Mouse (Mus musculus) embryonic fibroblast, embryonic 13.5 days (primary cell): ENCODE results near the gene Hnrnpk. TPM values are rescaled to one million over a fixed set of nuclear protein-coding genes. Genes with fewer than 3 reads are reported as not detected.
"Not testable (repeated sequence)": the region's sequence is repeated elsewhere in the genome, so short reads cannot be mapped to it uniquely, and the experiment has no call there.

ENCODE experiments used
- H3K27ac ChIP-seq: 2 replicates; pipeline ENCODE4 v1.5.1; 2012; ENCODE audit warnings: low read length, control low read depth, inconsistent platforms; ENCODE audit not compliant: insufficient read depth
- H3K4me1 ChIP-seq: 2 replicates; pipeline ENCODE4 v1.6.1; 2011; ENCODE audit warnings: low read length; ENCODE audit not compliant: control insufficient read depth, insufficient read depth
- H3K4me3 ChIP-seq: 2 replicates; pipeline ENCODE4 v1.5.1; 2011; ENCODE audit warnings: mild to moderate bottlenecking, control low read depth, low read length; ENCODE audit not compliant: insufficient read depth
- CTCF ChIP-seq: IDR thresholded peaks from 2 replicates; pipeline ENCODE4 v1.5.1; 2011; ENCODE audit warnings: mild to moderate bottlenecking, control low read depth, low read length, moderate library complexity, borderline replicate concordance; ENCODE audit not compliant: insufficient read depth
- POLR2A ChIP-seq: IDR thresholded peaks from 2 replicates; pipeline ENCODE4 v1.6.1; 2011; ENCODE audit warnings: low read depth, mild to moderate bottlenecking, control low read depth, low read length, moderate library complexity
- polyA plus RNA-seq: library from polyadenylated mRNA; stranded (reverse); fragments of >200 nt; gene quantifications from 2 replicates; pipeline ENCODE4 v1.2.4, GENCODE M21; 2011; ENCODE audit warnings: low read depth; ENCODE audit not compliant: missing spikeins, insufficient read length

Gene Hnrnpk
- polyA plus RNA-seq: 1,418 and 1,755 TPM in 2 replicates

- peak within 1 kb of the TSS; percentile 98 for H3K27ac ChIP-seq
- H3K4me3 ChIP-seq: peak within 1 kb of the TSS; percentile 100
- H3K4me1 ChIP-seq: not testable (repeated sequence)
Observed at GRCm38 (mm10) chr13:58403243-58403642, at the start of gene Hnrnpk. TSS of gene Hnrnpk (minus strand) at chr13:58403343.

- Histone ChIP-seq H3K4me3 (no peak overlapping the region), H3K4me1 (no peaks in the 10 kb centered on the region), H3K27ac (no peak overlapping the region)
- TF ChIP-seq POLR2A (no peak), CTCF (no peak)
Observed at GRCm38 (mm10) chr13:58452246-58452645, 49.1 kb upstream of the Hnrnpk start.

- TF ChIP-seq CTCF: no peak
- TF ChIP-seq POLR2A: no peak
- H3K27ac ChIP-seq: no peak overlapping the region
- no peak overlapping the region for H3K4me3 ChIP-seq
- H3K4me1 ChIP-seq: no peaks in the 10 kb centered on the region
Observed at GRCm38 (mm10) chr13:58450459-58451182, 47.5 kb upstream of the Hnrnpk start.

GRCm38 (mm10) chr13:58446541-58446940 lies 43.4 kb upstream of the Hnrnpk start:
- Histone ChIP-seq H3K27ac (no peak overlapping the region), H3K4me3 (no peak overlapping the region), H3K4me1 (peaks cover 2% of the 10 kb centered on the region; the same call in 1 of the 2 replicates)
- TF ChIP-seq POLR2A: no peak
- TF ChIP-seq CTCF: no peak

- TF ChIP-seq CTCF (no peak), POLR2A (no peak)
- Histone ChIP-seq H3K4me3 (no peak overlapping the region), H3K27ac (no peak overlapping the region), H3K4me1 (peaks cover 2% of the 10 kb centered on the region; the same call in 1 of the 2 replicates)
Observed at GRCm38 (mm10) chr13:58443787-58444186, 40.6 kb upstream of the Hnrnpk start.

- no peak for TF ChIP-seq CTCF
- no peak for TF ChIP-seq POLR2A
- peaks cover 2% of the 10 kb centered on the region; the same call in 1 of the 2 replicates for H3K4me1 ChIP-seq
- H3K27ac ChIP-seq: no peak overlapping the region
- no peak overlapping the region for H3K4me3 ChIP-seq
Observed at GRCm38 (mm10) chr13:58443326-58443725, 40.2 kb upstream of the Hnrnpk start.

GRCm38 (mm10) chr13:58439716-58440115 lies 36.6 kb upstream of the Hnrnpk start:
- H3K4me1 ChIP-seq: peaks cover 2% of the 10 kb centered on the region; the same call in 1 of the 2 replicates
- TF ChIP-seq POLR2A (no peak), CTCF (no peak)
- no peak overlapping the region for H3K27ac ChIP-seq
- H3K4me3 ChIP-seq: no peak overlapping the region

GRCm38 (mm10) chr13:58423061-58423660 lies 20.0 kb upstream of the Hnrnpk start:
- Histone ChIP-seq H3K4me1 (peaks cover 2% of the 10 kb centered on the region; the same call in 1 of the 2 replicates), H3K27ac (0 out of 2 replicates have a peak overlapping the region, but pooled peaks have one; percentile 2), H3K4me3 (no peak overlapping the region)
- no peak for TF ChIP-seq POLR2A
- TF ChIP-seq CTCF: no peak

GRCm38 (mm10) chr13:58422242-58422641 lies 19.1 kb upstream of the Hnrnpk start:
- Histone ChIP-seq H3K4me1 (peaks cover 2% of the 10 kb centered on the region; the same call in 1 of the 2 replicates), H3K27ac (no peak overlapping the region), H3K4me3 (no peak overlapping the region)
- TF ChIP-seq CTCF (no peak), POLR2A (no peak)

- H3K4me3 ChIP-seq: no peak overlapping the region
- H3K4me1 ChIP-seq: peaks cover 2% of the 10 kb centered on the region; the same call in 1 of the 2 replicates
- H3K27ac ChIP-seq: no peak overlapping the region
- TF ChIP-seq POLR2A: no peak
- TF ChIP-seq CTCF: no peak
Observed at GRCm38 (mm10) chr13:58421026-58421425, 17.9 kb upstream of the Hnrnpk start.

- no peak overlapping the region for H3K27ac ChIP-seq
- peaks cover 2% of the 10 kb centered on the region; the same call in 1 of the 2 replicates for H3K4me1 ChIP-seq
- TF ChIP-seq CTCF (no peak), POLR2A (no peak)
- H3K4me3 ChIP-seq: no peak overlapping the region
Observed at GRCm38 (mm10) chr13:58419266-58419665, 16.1 kb upstream of the Hnrnpk start.
